In the genomic region with DNA sequence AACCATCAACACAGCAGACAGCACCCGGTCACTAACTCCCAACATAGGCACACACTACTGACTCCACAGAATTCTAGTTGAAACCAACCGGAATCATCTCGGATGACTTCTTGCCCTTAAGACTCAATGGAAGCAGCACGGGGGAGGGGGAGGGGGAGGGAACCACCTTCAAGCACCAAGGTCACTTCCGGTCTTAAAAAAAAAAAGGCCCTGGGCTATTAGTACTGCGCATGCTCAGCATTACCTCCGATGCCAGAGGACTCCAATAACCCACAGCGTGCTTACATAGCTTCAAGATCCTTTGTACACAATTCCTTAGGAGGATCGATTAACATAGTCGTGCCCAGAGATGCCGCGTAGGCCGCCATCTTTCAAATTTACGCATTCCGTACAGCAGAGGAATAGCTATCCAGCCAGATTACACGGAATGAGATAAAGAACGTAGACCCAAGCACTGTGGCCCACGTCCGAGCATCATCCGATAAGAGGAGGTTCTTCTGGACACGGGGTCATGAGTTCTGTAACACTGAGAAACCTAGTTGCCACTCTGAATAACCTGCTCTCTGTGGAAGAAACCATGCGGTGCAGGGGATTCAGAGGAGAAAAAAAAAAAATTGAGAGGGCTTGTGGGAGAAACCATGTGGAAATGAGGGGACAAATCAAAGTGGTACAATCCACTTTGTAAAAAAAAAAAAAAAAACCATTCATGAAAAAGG, we compare ENCODE assay signal across 7 mouse cellular contexts. TPM values are rescaled to one million over a fixed set of nuclear protein-coding genes. Genes with fewer than 3 reads are reported as not detected.
DNase-seq lines count a peak whose midpoint lies in the region; ATAC-seq lines count a peak whose summit lies in the region.

A gene (minus strand): TSS at position 607 of the 716 bp plus-strand sequence.

- DNase-seq in adrenal gland, adult (ENCODE audit: inconsistent age in 2 of 2, low spot score in 1 of 2), result peak; percentile 75 to 92
- peak; percentile 91 for DNase-seq in embryo, embryonic 10 days (ENCODE audit: low spot score)
- peak; percentile 19 for DNase-seq in gastrocnemius, postnatal 10 days
- DNase-seq in induced T-regulatory cell, adult 2 months (ENCODE audit: low read depth), result peak; percentile 96
- peak; percentile 78 to 83 for DNase-seq in left cerebral cortex, adult 9 months (ENCODE audit: low spot score in 2 of 2)
- DNase-seq in right cerebral cortex, postnatal 25 days, result peak; percentile 70

- ATAC-seq in megakaryocyte progenitor cell, adult 5-6 weeks (replicated peaks; ENCODE audit: poor library complexity), result peak; percentile 76

RNA-seq across cellular contexts. Expression of the gene that starts here (rescaled TPM):
- 10 to 100 TPM in 1 of 2 experiments, 1 to 10 TPM in 1; 8.5 to 10.5 TPM for total RNA-seq in gastrocnemius, postnatal 10 days (2021)
- total RNA-seq in megakaryocyte progenitor cell, adult 5-6 weeks (2015), result 6.9 and 8.0 TPM in 2 replicates
- total RNA-seq in megakaryocyte progenitor cell, adult 5-6 weeks (2017), result 5.5 and 12.1 TPM in 2 replicates

Comparison
In these comparisons a context has a peak if more than half of its experiments do, and no peak if none do; other contexts are left out.
1. Peak in every context shown above with its lines: DNase-seq and ATAC-seq.
2. DNase-seq: peak in every context shown above with its lines; median percentile 96 in induced T-regulatory cell, adult 2 months; 91 in embryo, embryonic 10 days; 84 in adrenal gland, adult; 80 in left cerebral cortex, adult 9 months; 70 in right cerebral cortex, postnatal 25 days; 19 in gastrocnemius, postnatal 10 days.